Comparison of ENCODE assay signal across 7 mouse cellular contexts in genomic region chr4:140037784-140038387, GRCm38 (mm10).
DNase-seq lines count a peak whose midpoint lies in the region; ATAC-seq and TF ChIP-seq lines count a peak whose summit lies in the region.

No protein-coding gene starts in this region.

- intact Hi-C loops in heart, adult 2 months (cut with DNase I), result no loop called here

- H3K4me1 ChIP-seq in heart, adult 2 months (ENCODE audit: control insufficient read depth, insufficient read depth, low read length), result no peaks in the 10 kb centered on the region
- peaks cover 8% of the 10 kb centered on the region for H3K4me1 ChIP-seq in lung, embryonic 15.5 days

- no peak for TF ChIP-seq POLR2A in heart, adult 2 months (IDR thresholded peaks at IDR 0.05; ENCODE audit: insufficient read depth, low read depth, low read length)

- no peaks in the 10 kb centered on the region for H3K9me3 ChIP-seq in lung, embryonic 15.5 days

- H3K27me3 ChIP-seq in heart, adult 2 months (ENCODE audit: control insufficient read depth, insufficient read depth, low read length), result peaks cover 3% of the 10 kb centered on the region
- H3K27me3 ChIP-seq in lung, embryonic 15.5 days, result peaks cover 34% of the 10 kb centered on the region

- H3K4me2 ChIP-seq in lung, embryonic 15.5 days, result peak overlapping the region; percentile 27

- H3K27ac ChIP-seq in heart, adult 2 months, result no peak overlapping the region
- H3K27ac ChIP-seq in lung, embryonic 15.5 days, result no peak overlapping the region

- H3K36me3 ChIP-seq in heart, adult 2 months (ENCODE audit: control insufficient read depth, insufficient read depth, low read length), result no peaks in the 10 kb centered on the region
- no peaks in the 10 kb centered on the region for H3K36me3 ChIP-seq in lung, embryonic 15.5 days

- H3K9ac ChIP-seq in heart, adult 2 months (ENCODE audit: low read depth, low read length), result no peak overlapping the region
- no peak overlapping the region for H3K9ac ChIP-seq in lung, embryonic 15.5 days

- peak; percentile 30; the same call in 1 of the 2 replicates for ATAC-seq in lung, embryonic 15.5 days (ENCODE audit: borderline replicate concordance, extremely low read depth, low FRiP score, low TSS enrichment)
- ATAC-seq in granulocyte monocyte progenitor cell, adult 5-6 weeks (replicated peaks; ENCODE audit: poor library complexity, severe bottlenecking), result no peak

- 4% methylated on average over 13 of the region's 13 CpGs for WGBS in heart, adult 2 months
- 4% methylated on average over 13 of the region's 13 CpGs for WGBS in lung, embryonic 15.5 days

- H3K79me2 ChIP-seq in heart, adult 2 months (replicated peaks; ENCODE audit: control insufficient read depth, insufficient read depth, low read length), result no peaks in the 10 kb centered on the region

- no peak for TF ChIP-seq CTCF in heart, adult 2 months (IDR thresholded peaks at IDR 0.05)

- no peak for TF ChIP-seq EP300 in heart, adult 2 months (IDR thresholded peaks at IDR 0.05; ENCODE audit: insufficient read depth, low read depth, low read length)

- no peak overlapping the region for H3K4me3 ChIP-seq in heart, adult 2 months
- no peak overlapping the region; the same call in 1 of the 2 replicates for H3K4me3 ChIP-seq in lung, embryonic 15.5 days

- peak; percentile 27 to 75 for DNase-seq in adrenal gland, adult (ENCODE audit: inconsistent age in 2 of 2, low spot score in 1 of 2)
- peak; percentile 68 for DNase-seq in embryo, embryonic 10.5 days (ENCODE audit: low spot score)
- peak; percentile 54 to 55 for DNase-seq in heart, adult 2 months
- DNase-seq in kidney, adult 9 months, result peak; percentile 41
- DNase-seq in right cerebral cortex, postnatal 25 days, result peak; percentile 59
